Mouse (Mus musculus): ENCODE measurements around the gene Ghsr. TPM values are rescaled to one million over a fixed set of nuclear protein-coding genes. Genes with fewer than 3 reads are reported as not detected.

Ghsr gene
- not detected in 2 replicates for total RNA-seq (2014; rRNA removed)
- polyA plus RNA-seq (2012; rRNA removed) = not detected in 2 replicates

DNA sequence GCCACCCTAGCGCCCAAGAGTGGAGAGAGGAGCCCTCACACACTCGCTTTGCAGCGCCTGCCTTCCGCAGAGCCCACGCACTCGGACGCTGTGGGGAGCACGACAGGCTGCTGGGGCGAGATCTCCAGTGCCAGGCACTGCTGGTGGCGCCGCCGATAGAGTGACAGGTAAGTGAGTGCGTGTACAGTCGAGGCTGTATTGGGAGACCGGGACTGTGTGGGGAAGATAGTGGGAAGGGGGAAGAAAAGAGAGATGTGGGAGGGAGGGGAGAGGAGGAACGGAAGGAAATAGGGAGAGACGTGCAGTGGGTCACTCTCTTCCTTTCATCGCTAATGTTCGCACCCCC lies at the start of gene Ghsr:
Ghsr (plus strand) TSS at position 76 of the 346 bp plus-strand sequence.
- Histone ChIP-seq H3K27ac (replicated peaks; ENCODE audit: insufficient read depth, low read depth, low read length) (no peak within 1 kb of the TSS), H3K4me1 (ENCODE audit: control insufficient read depth, insufficient read depth, low read length) (no peaks in the 10 kb centered on the region), H3K4me3 (ENCODE audit: insufficient read depth, low read depth, low read length) (no peak within 1 kb of the TSS), H3K36me3 (ENCODE audit: control insufficient read depth, insufficient read depth, low read length) (no peaks in the 10 kb centered on the region), H3K9ac (ENCODE audit: low read depth, low read length) (no peak within 1 kb of the TSS), H3K79me2 (ENCODE audit: control insufficient read depth, insufficient read depth, low read length) (no peaks in the 10 kb centered on the region), H3K27me3 (ENCODE audit: control insufficient read depth, insufficient read depth, low read length) (peaks cover 21% of the 10 kb centered on the region)
- TF ChIP-seq CTCF (IDR thresholded peaks at IDR 0.05; ENCODE audit: low read depth, low read length) (no peak), POLR2A (IDR thresholded peaks at IDR 0.05; ENCODE audit: extremely low read depth, insufficient read depth, low read length) (no peak)
- no peak for DNase-seq (ENCODE audit: extremely low read depth, low read depth, low spot score)
- WGBS = 4% methylated on average over 19 of the region's 19 CpGs

DNA sequence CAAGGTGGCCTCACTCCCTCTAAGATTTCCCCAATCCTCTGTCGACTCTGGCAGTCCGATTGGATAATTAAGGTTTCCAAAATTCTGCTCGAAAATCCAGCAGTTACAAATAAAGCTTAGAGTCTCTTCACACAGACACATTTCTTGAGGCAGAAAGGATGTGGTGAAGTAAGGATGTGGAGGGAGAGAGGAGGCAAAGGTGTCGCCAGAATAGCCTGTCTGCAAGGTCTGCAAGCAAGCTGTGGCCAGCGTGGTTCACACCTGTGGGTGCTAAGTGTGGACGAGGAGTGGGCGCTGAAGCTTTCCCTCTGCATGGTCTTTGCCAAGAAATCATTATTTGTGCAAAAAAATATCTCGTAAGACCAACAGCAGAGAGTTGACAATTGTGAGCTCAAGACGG lies 48.6 kb upstream of the Ghsr start:
- no peak overlapping the region for H3K9ac ChIP-seq (ENCODE audit: low read depth, low read length)
- H3K36me3 ChIP-seq (ENCODE audit: control insufficient read depth, insufficient read depth, low read length) = no peaks in the 10 kb centered on the region
- H3K27me3 ChIP-seq (ENCODE audit: control insufficient read depth, insufficient read depth, low read length) = no peaks in the 10 kb centered on the region
- H3K4me3 ChIP-seq (ENCODE audit: insufficient read depth, low read depth, low read length) = no peak overlapping the region
- TF ChIP-seq POLR2A (IDR thresholded peaks at IDR 0.05; ENCODE audit: extremely low read depth, insufficient read depth, low read length) (no peak), CTCF (IDR thresholded peaks at IDR 0.05; ENCODE audit: low read depth, low read length) (no peak)
- 90% methylated on average over 9 of the region's 9 CpGs for WGBS
- no peak for DNase-seq (ENCODE audit: extremely low read depth, low read depth, low spot score)
- H3K27ac ChIP-seq (replicated peaks; ENCODE audit: insufficient read depth, low read depth, low read length) = no peak overlapping the region
- peaks cover 2% of the 10 kb centered on the region for H3K4me1 ChIP-seq (ENCODE audit: control insufficient read depth, insufficient read depth, low read length)
- no peaks in the 10 kb centered on the region; the same call in 1 of the 2 replicates for H3K79me2 ChIP-seq (ENCODE audit: control insufficient read depth, insufficient read depth, low read length)

GRCm38 (mm10) chr3:27323551-27323950 lies 47.6 kb upstream of the Ghsr start:
- peaks cover 2% of the 10 kb centered on the region for H3K4me1 ChIP-seq (ENCODE audit: control insufficient read depth, insufficient read depth, low read length)
- no peaks in the 10 kb centered on the region for H3K36me3 ChIP-seq (ENCODE audit: control insufficient read depth, insufficient read depth, low read length)
- no peak for DNase-seq (ENCODE audit: extremely low read depth, low read depth, low spot score)
- H3K4me3 ChIP-seq (ENCODE audit: insufficient read depth, low read depth, low read length) = no peak overlapping the region
- no peak overlapping the region for H3K27ac ChIP-seq (replicated peaks; ENCODE audit: insufficient read depth, low read depth, low read length)
- no peak overlapping the region for H3K9ac ChIP-seq (ENCODE audit: low read depth, low read length)
- H3K79me2 ChIP-seq (ENCODE audit: control insufficient read depth, insufficient read depth, low read length) = no peaks in the 10 kb centered on the region; the same call in 1 of the 2 replicates
- TF ChIP-seq POLR2A (IDR thresholded peaks at IDR 0.05; ENCODE audit: extremely low read depth, insufficient read depth, low read length) = no peak
- TF ChIP-seq CTCF (IDR thresholded peaks at IDR 0.05; ENCODE audit: low read depth, low read length) = no peak
- H3K27me3 ChIP-seq (ENCODE audit: control insufficient read depth, insufficient read depth, low read length) = no peaks in the 10 kb centered on the region
- 81% methylated on average over 5 of the region's 5 CpGs for WGBS

- TF ChIP-seq CTCF (IDR thresholded peaks at IDR 0.05; ENCODE audit: low read depth, low read length) (no peak), POLR2A (IDR thresholded peaks at IDR 0.05; ENCODE audit: extremely low read depth, insufficient read depth, low read length) (no peak)
- H3K36me3 ChIP-seq (ENCODE audit: control insufficient read depth, insufficient read depth, low read length) = peaks cover 1% of the 10 kb centered on the region; the same call in 1 of the 2 replicates
- no peaks in the 10 kb centered on the region for H3K27me3 ChIP-seq (ENCODE audit: control insufficient read depth, insufficient read depth, low read length)
- no peak overlapping the region for H3K27ac ChIP-seq (replicated peaks; ENCODE audit: insufficient read depth, low read depth, low read length)
- H3K4me3 ChIP-seq (ENCODE audit: insufficient read depth, low read depth, low read length) = no peak overlapping the region
- no peaks in the 10 kb centered on the region; the same call in 1 of the 2 replicates for H3K4me1 ChIP-seq (ENCODE audit: control insufficient read depth, insufficient read depth, low read length)
- H3K79me2 ChIP-seq (ENCODE audit: control insufficient read depth, insufficient read depth, low read length) = no peaks in the 10 kb centered on the region; the same call in 1 of the 2 replicates
- peak; percentile 25 for DNase-seq (ENCODE audit: extremely low read depth, low read depth, low spot score)
- WGBS = 54% methylated on average over 4 of the region's 4 CpGs
- H3K9ac ChIP-seq (ENCODE audit: low read depth, low read length) = no peak overlapping the region
These were observed 44.4 kb upstream of the Ghsr start for GRCm38 (mm10) chr3:27326633-27327191.

DNA sequence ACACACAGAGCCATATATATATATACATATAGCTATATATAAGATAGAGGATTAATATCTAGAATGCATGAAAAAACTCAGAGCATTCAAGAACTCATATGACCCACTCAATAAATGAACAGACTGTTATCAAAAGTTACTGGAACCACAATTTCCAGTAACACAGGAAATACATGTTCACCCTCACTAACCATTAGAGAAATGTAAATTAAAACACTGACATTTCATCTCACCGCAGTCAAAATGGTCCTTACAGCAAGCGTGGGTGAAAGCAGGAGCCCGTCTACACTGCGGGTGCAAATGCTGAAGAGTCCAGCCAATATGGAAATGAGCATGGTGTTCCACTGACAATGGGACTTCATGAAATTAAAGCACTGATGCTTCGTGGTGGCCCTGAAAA lies 40.4 kb upstream of the Ghsr start:
- Histone ChIP-seq H3K27ac (replicated peaks; ENCODE audit: insufficient read depth, low read depth, low read length) (no peak overlapping the region), H3K36me3 (ENCODE audit: control insufficient read depth, insufficient read depth, low read length) (peaks cover 1% of the 10 kb centered on the region; the same call in 1 of the 2 replicates), H3K27me3 (ENCODE audit: control insufficient read depth, insufficient read depth, low read length) (no peaks in the 10 kb centered on the region), H3K4me3 (ENCODE audit: insufficient read depth, low read depth, low read length) (no peak overlapping the region), H3K79me2 (ENCODE audit: control insufficient read depth, insufficient read depth, low read length) (no peaks in the 10 kb centered on the region), H3K9ac (ENCODE audit: low read depth, low read length) (no peak overlapping the region), H3K4me1 (ENCODE audit: control insufficient read depth, insufficient read depth, low read length) (no peaks in the 10 kb centered on the region; the same call in 1 of the 2 replicates)
- WGBS = 86% methylated on average over 5 of the region's 5 CpGs
- TF ChIP-seq POLR2A (IDR thresholded peaks at IDR 0.05; ENCODE audit: extremely low read depth, insufficient read depth, low read length) (no peak), CTCF (IDR thresholded peaks at IDR 0.05; ENCODE audit: low read depth, low read length) (no peak)
- no peak for DNase-seq (ENCODE audit: extremely low read depth, low read depth, low spot score)

- no peak overlapping the region for H3K9ac ChIP-seq (ENCODE audit: low read depth, low read length)
- DNase-seq (ENCODE audit: extremely low read depth, low read depth, low spot score) = peak; percentile 54
- H3K36me3 ChIP-seq (ENCODE audit: control insufficient read depth, insufficient read depth, low read length) = no peaks in the 10 kb centered on the region
- no peak overlapping the region for H3K27ac ChIP-seq (replicated peaks; ENCODE audit: insufficient read depth, low read depth, low read length)
- TF ChIP-seq CTCF (IDR thresholded peaks at IDR 0.05; ENCODE audit: low read depth, low read length) (peak; percentile 16; the same call in 1 of the 2 replicates), POLR2A (IDR thresholded peaks at IDR 0.05; ENCODE audit: extremely low read depth, insufficient read depth, low read length) (no peak)
- no peak overlapping the region for H3K4me3 ChIP-seq (ENCODE audit: insufficient read depth, low read depth, low read length)
- H3K27me3 ChIP-seq (ENCODE audit: control insufficient read depth, insufficient read depth, low read length) = no peaks in the 10 kb centered on the region
- 26% methylated on average over 6 of the region's 6 CpGs for WGBS
- no peaks in the 10 kb centered on the region for H3K79me2 ChIP-seq (ENCODE audit: control insufficient read depth, insufficient read depth, low read length)
- H3K4me1 ChIP-seq (ENCODE audit: control insufficient read depth, insufficient read depth, low read length) = no peaks in the 10 kb centered on the region; the same call in 1 of the 2 replicates
These were observed 32.7 kb upstream of the Ghsr start for GRCm38 (mm10) chr3:27338437-27338836.

All from liver, adult 2 months (tissue).